Mouse (Mus musculus): Measurements from ENCODE around the gene Hrh2. TPM values are rescaled to one million over a fixed set of nuclear protein-coding genes. Genes with fewer than 3 reads are reported as not detected.

Gene Hrh2
- total RNA-seq, 2 experiments from 2014 or later: 0.05 to 0.19 TPM

- DNase-seq (ENCODE audit: low spot score): no peak
Measured at GRCm38 (mm10) chr13:54215777-54216316, 23.9 kb downstream of the Hrh2 start.

GRCm38 (mm10) chr13:54218341-54218740 is 26.4 kb downstream of the Hrh2 start:
- DNase-seq (ENCODE audit: low spot score): no peak

GRCm38 (mm10) chr13:54221631-54222179 is 29.8 kb downstream of the Hrh2 start:
- no peak for DNase-seq (ENCODE audit: low spot score)

- DNase-seq (ENCODE audit: low spot score): no peak
Measured at GRCm38 (mm10) chr13:54222921-54223769, 31.2 kb downstream of the Hrh2 start.

- peak; percentile 75 for DNase-seq (ENCODE audit: low spot score)
Measured at GRCm38 (mm10) chr13:54227916-54228483, 36.1 kb downstream of the Hrh2 start.

GRCm38 (mm10) chr13:54230081-54230480 is 38.2 kb downstream of the Hrh2 start:
- DNase-seq (ENCODE audit: low spot score): no peak

- no peak for DNase-seq (ENCODE audit: low spot score)
Measured at GRCm38 (mm10) chr13:54231868-54232267, 39.9 kb downstream of the Hrh2 start.

GRCm38 (mm10) chr13:54237512-54237911 is 45.6 kb downstream of the Hrh2 start:
- DNase-seq (ENCODE audit: low spot score): no peak

GRCm38 (mm10) chr13:54238585-54239323 is 46.8 kb downstream of the Hrh2 start:
- DNase-seq (ENCODE audit: low spot score): no peak

GRCm38 (mm10) chr13:54242380-54242779 is 50.5 kb downstream of the Hrh2 start:
- DNase-seq (ENCODE audit: low spot score): peak; percentile 49

- no peak for DNase-seq (ENCODE audit: low spot score)
Measured at GRCm38 (mm10) chr13:54245204-54245603, 53.3 kb downstream of the Hrh2 start.

- DNase-seq (ENCODE audit: low spot score): peak; percentile 58
Measured at GRCm38 (mm10) chr13:54247545-54247944, 55.6 kb downstream of the Hrh2 start.

- DNase-seq (ENCODE audit: low spot score): no peak
Measured at GRCm38 (mm10) chr13:54248436-54248995, 56.6 kb downstream of the Hrh2 start.

- peak; percentile 43 for DNase-seq (ENCODE audit: low spot score)
Measured at GRCm38 (mm10) chr13:54249007-54249406, 57.1 kb downstream of the Hrh2 start.

- no peak for DNase-seq (ENCODE audit: low spot score)
Measured at GRCm38 (mm10) chr13:54250346-54250745, 58.4 kb downstream of the Hrh2 start.

- no peak for DNase-seq (ENCODE audit: low spot score)
Measured at GRCm38 (mm10) chr13:54251541-54252225, 59.8 kb downstream of the Hrh2 start.

- DNase-seq (ENCODE audit: low spot score): no peak
Measured at GRCm38 (mm10) chr13:54257580-54258223, 65.8 kb downstream of the Hrh2 start.

- no peak for DNase-seq (ENCODE audit: low spot score)
Measured at GRCm38 (mm10) chr13:54258231-54258743, 66.4 kb downstream of the Hrh2 start.

GRCm38 (mm10) chr13:54260318-54260717 is 68.4 kb downstream of the Hrh2 start:
- no peak for DNase-seq (ENCODE audit: low spot score)
